Mouse (Mus musculus): ENCODE measurements around the gene Spryd3.

GRCm38 (mm10) chr15:102094157-102094556 is 41.9 kb downstream of the Spryd3 start:
- no peak for TF ChIP-seq POLR2A (IDR thresholded peaks at IDR 0.05; ENCODE audit: extremely low read depth, insufficient read depth, low read length)
- TF ChIP-seq CTCF (IDR thresholded peaks at IDR 0.05; ENCODE audit: extremely low read depth, insufficient read depth, low read length): no peak

Measured in cortical plate, adult 2 months (tissue).